Mouse (Mus musculus): ENCODE results near the gene Hs2st1. TPM values are rescaled to one million over a fixed set of nuclear protein-coding genes. Genes with fewer than 3 reads are reported as not detected.

Gene Hs2st1
- polyA plus RNA-seq, 1 experiment from 2014 or later, result 7.3 TPM

DNA sequence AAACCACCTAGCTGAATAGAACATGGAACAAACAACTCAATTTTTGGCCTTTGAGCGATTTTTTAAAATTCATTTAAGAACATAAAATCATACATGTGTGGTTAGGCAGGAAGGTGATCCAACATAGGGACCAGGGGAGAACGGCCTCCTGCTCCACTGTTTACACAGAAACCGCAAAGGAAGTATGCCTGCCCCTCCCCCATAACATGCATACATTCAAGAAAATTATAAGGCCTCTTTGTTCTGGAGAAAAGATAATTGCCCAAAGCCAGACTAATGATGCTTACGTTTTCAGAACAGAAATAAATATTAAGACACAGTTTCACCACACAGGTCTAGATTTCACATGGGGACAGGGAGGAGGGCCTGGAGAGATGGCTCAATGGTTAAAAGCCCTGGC, 18.6 kb downstream of the Hs2st1 start:
- Histone ChIP-seq H3K9me3 (replicated peaks; ENCODE audit: control insufficient read depth, low read length) (no peaks in the 10 kb centered on the region), H3K36me3 (ENCODE audit: control insufficient read depth, insufficient read depth, low read length) (no peaks in the 10 kb centered on the region), H3K27ac (ENCODE audit: low read depth, low read length) (no peak overlapping the region), H3K4me1 (ENCODE audit: control insufficient read depth, insufficient read depth, low read length) (0 out of 2 replicates have a peak, but pooled peaks cover 2% of the 10 kb centered on the region), H3K9ac (ENCODE audit: low read depth, low read length) (no peak overlapping the region), H3K27me3 (ENCODE audit: control insufficient read depth, insufficient read depth, low read length) (no peaks in the 10 kb centered on the region), H3K4me3 (ENCODE audit: low read depth, low read length) (no peak overlapping the region), H3K4me2 (no peak overlapping the region)
- 71% methylated on average over 4 of the region's 4 CpGs for WGBS (ENCODE audit: insufficient replicate concordance)
- ATAC-seq (replicated peaks; ENCODE audit: insufficient number of reproducible peaks, low FRiP score, low TSS enrichment), result no peak

- Histone ChIP-seq H3K4me3 (ENCODE audit: low read depth, low read length) (no peak overlapping the region), H3K36me3 (ENCODE audit: control insufficient read depth, insufficient read depth, low read length) (no peaks in the 10 kb centered on the region), H3K4me1 (ENCODE audit: control insufficient read depth, insufficient read depth, low read length) (peaks cover 4% of the 10 kb centered on the region; the same call in 1 of the 2 replicates), H3K9me3 (replicated peaks; ENCODE audit: control insufficient read depth, low read length) (no peaks in the 10 kb centered on the region), H3K9ac (ENCODE audit: low read depth, low read length) (no peak overlapping the region), H3K4me2 (no peak overlapping the region), H3K27me3 (ENCODE audit: control insufficient read depth, insufficient read depth, low read length) (no peaks in the 10 kb centered on the region), H3K27ac (ENCODE audit: low read depth, low read length) (no peak overlapping the region)
- WGBS (ENCODE audit: insufficient replicate concordance), result 89% methylated on average over 5 of the region's 5 CpGs
- no peak for ATAC-seq (replicated peaks; ENCODE audit: insufficient number of reproducible peaks, low FRiP score, low TSS enrichment)
Observed at GRCm38 (mm10) chr3:144550659-144551058, 19.3 kb downstream of the Hs2st1 start.

GRCm38 (mm10) chr3:144550036-144550435, 19.9 kb downstream of the Hs2st1 start:
- Histone ChIP-seq H3K4me1 (ENCODE audit: control insufficient read depth, insufficient read depth, low read length) (peaks cover 5% of the 10 kb centered on the region; the same call in 1 of the 2 replicates), H3K27ac (ENCODE audit: low read depth, low read length) (no peak overlapping the region), H3K9ac (ENCODE audit: low read depth, low read length) (no peak overlapping the region), H3K9me3 (replicated peaks; ENCODE audit: control insufficient read depth, low read length) (no peaks in the 10 kb centered on the region), H3K4me3 (ENCODE audit: low read depth, low read length) (no peak overlapping the region), H3K27me3 (ENCODE audit: control insufficient read depth, insufficient read depth, low read length) (no peaks in the 10 kb centered on the region), H3K36me3 (ENCODE audit: control insufficient read depth, insufficient read depth, low read length) (no peaks in the 10 kb centered on the region), H3K4me2 (no peak overlapping the region)
- no peak for ATAC-seq (replicated peaks; ENCODE audit: insufficient number of reproducible peaks, low FRiP score, low TSS enrichment)
- 86% methylated on average over 5 of the region's 5 CpGs for WGBS (ENCODE audit: insufficient replicate concordance)

DNA sequence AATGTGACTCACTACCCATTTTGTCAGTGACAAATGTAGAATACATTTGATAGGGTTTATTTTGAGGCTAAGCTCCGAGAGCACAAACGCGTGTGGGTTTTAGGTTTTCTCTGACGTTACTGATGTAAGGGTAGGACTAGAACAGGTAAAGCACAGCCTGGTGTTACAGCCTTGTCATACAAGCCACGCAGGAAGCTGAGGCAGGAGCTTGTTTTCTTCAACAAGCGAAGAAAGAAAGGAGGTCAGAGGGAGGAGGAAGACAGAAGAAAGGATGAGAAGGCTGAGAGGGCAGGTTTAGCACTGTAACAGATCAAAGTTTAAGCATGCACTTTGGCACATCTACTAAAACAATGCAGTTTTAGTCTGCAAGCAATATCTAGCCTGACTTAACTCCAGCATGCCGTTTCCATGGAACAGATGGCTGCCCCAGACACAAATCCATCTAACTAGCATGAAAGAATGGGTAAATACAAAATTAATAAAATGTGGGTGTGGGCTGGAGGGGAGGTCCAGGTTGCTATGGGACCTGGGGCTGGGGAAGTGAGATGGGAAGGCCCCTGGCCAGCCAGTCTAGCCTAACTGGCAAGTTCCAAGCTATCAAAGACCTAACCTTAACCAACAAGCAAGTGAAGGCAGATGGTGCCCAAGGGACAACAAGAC, 21.7 kb downstream of the Hs2st1 start:
- ATAC-seq (replicated peaks; ENCODE audit: insufficient number of reproducible peaks, low FRiP score, low TSS enrichment), result no peak
- Histone ChIP-seq H3K4me1 (ENCODE audit: control insufficient read depth, insufficient read depth, low read length) (peaks cover 5% of the 10 kb centered on the region; the same call in 1 of the 2 replicates), H3K4me3 (ENCODE audit: low read depth, low read length) (no peak overlapping the region), H3K27ac (ENCODE audit: low read depth, low read length) (no peak overlapping the region), H3K27me3 (ENCODE audit: control insufficient read depth, insufficient read depth, low read length) (no peaks in the 10 kb centered on the region), H3K9ac (ENCODE audit: low read depth, low read length) (no peak overlapping the region), H3K4me2 (no peak overlapping the region), H3K9me3 (replicated peaks; ENCODE audit: control insufficient read depth, low read length) (no peaks in the 10 kb centered on the region), H3K36me3 (ENCODE audit: control insufficient read depth, insufficient read depth, low read length) (no peaks in the 10 kb centered on the region)
- 87% methylated on average over 7 of the region's 7 CpGs for WGBS (ENCODE audit: insufficient replicate concordance)

DNA sequence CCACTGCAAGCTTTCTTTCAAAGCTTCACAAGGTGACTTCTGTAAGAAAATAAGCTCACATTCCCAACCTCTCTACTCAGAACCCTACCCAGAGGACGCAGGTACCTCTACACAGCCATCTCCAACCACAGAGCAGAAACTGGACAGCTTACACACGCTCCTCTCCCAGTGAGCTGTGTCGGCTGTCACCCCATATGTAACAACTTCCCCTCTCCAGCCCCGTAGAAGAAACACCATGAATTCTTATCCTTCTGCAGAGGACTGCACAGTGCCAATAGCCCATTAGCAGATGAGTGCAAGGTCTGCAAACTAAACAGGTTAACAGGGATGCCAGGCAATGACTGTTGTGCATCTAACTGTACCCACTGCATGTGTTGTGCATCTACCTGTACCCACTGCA, 23.5 kb downstream of the Hs2st1 start:
- Histone ChIP-seq H3K4me2 (no peak overlapping the region), H3K4me1 (ENCODE audit: control insufficient read depth, insufficient read depth, low read length) (peaks cover 5% of the 10 kb centered on the region), H3K9ac (ENCODE audit: low read depth, low read length) (no peak overlapping the region), H3K27ac (ENCODE audit: low read depth, low read length) (no peak overlapping the region), H3K4me3 (ENCODE audit: low read depth, low read length) (no peak overlapping the region), H3K27me3 (ENCODE audit: control insufficient read depth, insufficient read depth, low read length) (no peaks in the 10 kb centered on the region), H3K36me3 (ENCODE audit: control insufficient read depth, insufficient read depth, low read length) (no peaks in the 10 kb centered on the region), H3K9me3 (replicated peaks; ENCODE audit: control insufficient read depth, low read length) (no peaks in the 10 kb centered on the region)
- ATAC-seq (replicated peaks; ENCODE audit: insufficient number of reproducible peaks, low FRiP score, low TSS enrichment), result no peak
- 50% methylated on average over 4 of the region's 4 CpGs for WGBS (ENCODE audit: insufficient replicate concordance)

DNA sequence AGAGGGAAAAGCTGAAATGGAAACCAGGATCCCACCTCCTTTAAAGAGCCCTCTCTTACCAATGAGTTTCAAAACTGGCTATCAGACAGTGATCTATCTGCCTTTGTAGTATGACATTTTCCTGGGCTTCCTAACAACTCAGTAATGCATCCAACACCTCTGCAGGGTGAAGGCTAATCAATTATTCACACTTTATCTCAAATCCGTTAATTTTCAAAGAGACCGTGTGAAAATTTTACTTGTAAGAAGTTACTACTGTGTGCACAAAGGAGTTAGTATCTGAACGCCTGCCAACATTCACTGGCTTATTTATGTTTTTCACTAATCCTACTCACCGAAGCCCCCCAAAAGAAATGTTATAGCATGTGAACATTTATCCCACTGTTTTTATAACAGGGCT, 24.1 kb downstream of the Hs2st1 start:
- Histone ChIP-seq H3K4me2 (no peak overlapping the region), H3K27ac (ENCODE audit: low read depth, low read length) (no peak overlapping the region), H3K36me3 (ENCODE audit: control insufficient read depth, insufficient read depth, low read length) (no peaks in the 10 kb centered on the region), H3K4me1 (ENCODE audit: control insufficient read depth, insufficient read depth, low read length) (peaks cover 5% of the 10 kb centered on the region), H3K4me3 (ENCODE audit: low read depth, low read length) (no peak overlapping the region), H3K27me3 (ENCODE audit: control insufficient read depth, insufficient read depth, low read length) (no peaks in the 10 kb centered on the region), H3K9ac (ENCODE audit: low read depth, low read length) (no peak overlapping the region), H3K9me3 (replicated peaks; ENCODE audit: control insufficient read depth, low read length) (no peaks in the 10 kb centered on the region)
- 63% methylated on average over 4 of the region's 4 CpGs for WGBS (ENCODE audit: insufficient replicate concordance)
- ATAC-seq (replicated peaks; ENCODE audit: insufficient number of reproducible peaks, low FRiP score, low TSS enrichment), result no peak

GRCm38 (mm10) chr3:144545152-144545551, 24.8 kb downstream of the Hs2st1 start:
- 92% methylated on average over 7 of the region's 7 CpGs for WGBS (ENCODE audit: insufficient replicate concordance)
- no peaks in the 10 kb centered on the region for H3K9me3 ChIP-seq (replicated peaks; ENCODE audit: control insufficient read depth, low read length)
- peaks cover 5% of the 10 kb centered on the region for H3K4me1 ChIP-seq (ENCODE audit: control insufficient read depth, insufficient read depth, low read length)
- no peak overlapping the region for H3K27ac ChIP-seq (ENCODE audit: low read depth, low read length)
- no peaks in the 10 kb centered on the region for H3K36me3 ChIP-seq (ENCODE audit: control insufficient read depth, insufficient read depth, low read length)
- no peak overlapping the region for H3K4me3 ChIP-seq (ENCODE audit: low read depth, low read length)
- no peak overlapping the region for H3K4me2 ChIP-seq
- no peaks in the 10 kb centered on the region for H3K27me3 ChIP-seq (ENCODE audit: control insufficient read depth, insufficient read depth, low read length)
- no peak for ATAC-seq (replicated peaks; ENCODE audit: insufficient number of reproducible peaks, low FRiP score, low TSS enrichment)
- H3K9ac ChIP-seq (ENCODE audit: low read depth, low read length), result no peak overlapping the region

DNA sequence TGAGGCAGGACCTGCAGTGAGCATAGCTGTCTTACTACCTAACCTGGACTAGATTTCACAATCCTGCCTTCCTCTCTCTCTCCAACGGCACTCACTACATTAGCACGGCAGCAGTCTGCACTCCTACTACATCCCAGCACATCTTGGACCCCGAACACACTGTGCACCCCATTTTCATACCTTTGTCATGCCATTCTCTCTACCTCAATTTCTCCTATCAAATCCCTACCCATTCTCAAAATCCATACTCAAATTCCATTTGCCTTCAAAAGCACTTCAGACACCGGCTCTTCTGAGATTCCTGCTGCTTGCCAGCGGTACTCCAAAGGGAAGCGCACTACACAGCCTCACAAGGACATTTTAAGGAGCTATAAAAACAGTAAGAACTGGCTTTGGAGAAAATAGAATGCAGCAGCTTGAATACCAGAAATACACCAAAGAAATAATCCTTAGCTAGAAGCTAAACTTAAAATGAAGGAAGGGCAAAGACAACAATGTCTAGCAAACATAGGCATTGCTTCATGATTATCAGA, 28.0 kb downstream of the Hs2st1 start:
- H3K27ac ChIP-seq (ENCODE audit: low read depth, low read length), result peak overlapping the region; percentile 22; the same call in 1 of the 2 replicates
- H3K27me3 ChIP-seq (ENCODE audit: control insufficient read depth, insufficient read depth, low read length), result no peaks in the 10 kb centered on the region
- no peaks in the 10 kb centered on the region for H3K9me3 ChIP-seq (replicated peaks; ENCODE audit: control insufficient read depth, low read length)
- no peak overlapping the region for H3K4me2 ChIP-seq
- no peak overlapping the region for H3K4me3 ChIP-seq (ENCODE audit: low read depth, low read length)
- no peak overlapping the region for H3K9ac ChIP-seq (ENCODE audit: low read depth, low read length)
- no peak for ATAC-seq (replicated peaks; ENCODE audit: insufficient number of reproducible peaks, low FRiP score, low TSS enrichment)
- no peaks in the 10 kb centered on the region for H3K36me3 ChIP-seq (ENCODE audit: control insufficient read depth, insufficient read depth, low read length)
- peaks cover 10% of the 10 kb centered on the region for H3K4me1 ChIP-seq (ENCODE audit: control insufficient read depth, insufficient read depth, low read length)
- WGBS (ENCODE audit: insufficient replicate concordance), result 71% methylated on average over 6 of the region's 6 CpGs

DNA sequence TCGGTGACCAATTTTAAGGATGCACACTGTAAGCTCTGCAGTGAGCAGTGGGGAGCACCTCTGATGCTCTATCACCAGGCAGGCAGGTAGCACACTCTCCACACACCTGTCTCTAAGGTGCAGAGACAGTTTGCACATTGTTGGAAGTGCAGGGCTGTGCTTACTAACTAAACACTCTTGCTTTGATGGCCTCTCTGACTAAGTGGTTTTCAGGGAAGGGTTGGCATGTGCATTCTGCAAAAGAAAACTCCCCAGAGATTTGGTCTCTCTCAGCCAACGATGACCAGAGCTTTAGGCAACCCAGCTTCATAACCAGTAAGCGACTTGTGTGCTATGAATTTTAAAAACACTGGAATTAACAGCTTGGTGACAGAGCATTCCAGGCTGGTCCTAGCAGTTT, 29.2 kb downstream of the Hs2st1 start:
- H3K4me1 ChIP-seq (ENCODE audit: control insufficient read depth, insufficient read depth, low read length), result peaks cover 7% of the 10 kb centered on the region
- no peaks in the 10 kb centered on the region for H3K27me3 ChIP-seq (ENCODE audit: control insufficient read depth, insufficient read depth, low read length)
- WGBS (ENCODE audit: insufficient replicate concordance), result 76% methylated on average over 3 of the region's 3 CpGs
- H3K9ac ChIP-seq (ENCODE audit: low read depth, low read length), result no peak overlapping the region
- H3K4me3 ChIP-seq (ENCODE audit: low read depth, low read length), result no peak overlapping the region
- no peak overlapping the region for H3K27ac ChIP-seq (ENCODE audit: low read depth, low read length)
- ATAC-seq (replicated peaks; ENCODE audit: insufficient number of reproducible peaks, low FRiP score, low TSS enrichment), result no peak
- H3K4me2 ChIP-seq, result no peak overlapping the region
- no peaks in the 10 kb centered on the region for H3K36me3 ChIP-seq (ENCODE audit: control insufficient read depth, insufficient read depth, low read length)
- H3K9me3 ChIP-seq (replicated peaks; ENCODE audit: control insufficient read depth, low read length), result no peaks in the 10 kb centered on the region

All from heart, embryonic 11.5 days (tissue).